Mouse (Mus musculus) kidney, adult 2 months (tissue): ENCODE measurements around the gene Trpv1.

ENCODE experiments used
- CTCF ChIP-seq: fragments of 200-500 bp; conservative IDR thresholded peaks from 2 replicates; pipeline ENCODE4 v1.5.1; 2011; ENCODE audit warnings: low read depth, mild to moderate bottlenecking, control low read depth, low read length, moderate library complexity, mixed read lengths; ENCODE audit not compliant: insufficient read depth, insufficient read length
- POLR2A ChIP-seq: fragments of 200-500 bp; IDR thresholded peaks from one replicate; pipeline ENCODE4 v1.6.1; 2011; ENCODE audit warnings: low read depth, low read length, control low read depth

GRCm38 (mm10) chr11:73205194-73205593, 28.9 kb upstream of the Trpv1 start:
- TF ChIP-seq POLR2A (no peak), CTCF (no peak)
